Mouse (Mus musculus) layer of hippocampus, postnatal 10 days (tissue): ENCODE measurements around the gene Gna13. TPM values are rescaled to one million over a fixed set of nuclear protein-coding genes. Genes with fewer than 3 reads are reported as not detected.

Experiments used
- total RNA-seq, 2 experiments: library from RNA; stranded (reverse); gene quantifications; 2 replicates each; pipeline ENCODE4 v1.2.3; 2021

Gene Gna13
- total RNA-seq, 2 experiments from 2014 or later = 58.9 to 61.5 TPM

Other genes starting within 250 kb of the Gna13 start
- gene E030025P04Rik, start 218.5 kb upstream of the Gna13 start, total RNA-seq = not detected
- 10 to 100 TPM; 20.8 to 23.9 TPM for gene Rgs9, start 64.7 kb upstream of the Gna13 start, total RNA-seq
- not detected for gene 9930022D16Rik, start 51.1 kb downstream of the Gna13 start, total RNA-seq
- 100 to 1,000 TPM; 104 to 111 TPM for gene Amz2, start 63.1 kb downstream of the Gna13 start, total RNA-seq
- 1 to 10 TPM; 6.6 to 9.1 TPM for gene Arsg, start 110.5 kb downstream of the Gna13 start, total RNA-seq
- gene Slc16a6, start 110.8 kb downstream of the Gna13 start, total RNA-seq = 10 to 100 TPM; 11.4 to 14.9 TPM
- 10 to 100 TPM; 22.0 to 24.3 TPM for gene Wipi1, start 249.1 kb downstream of the Gna13 start, total RNA-seq